In genomic region chr11:113206099-113206498, GRCm38 (mm10) we compare ENCODE assay signal across 27 mouse cellular contexts.
DNase-seq lines count a peak whose midpoint lies in the region; ATAC-seq lines count a peak whose summit lies in the region.
"Had no signal": no experiment of that assay in that cellular context is flagged by ENCODE, and none has a peak within 500 bp of the region (broad histone marks: within the 10 kb centered on the region; RNA-seq: fewer than 3 reads in every experiment).

No protein-coding gene starts in this region.

- H3K4me3 ChIP-seq in forebrain, embryonic 13.5 days = no peak overlapping the region
- H3K4me3 ChIP-seq in forebrain, embryonic 11.5 days (ENCODE audit: low read depth, low read length) = no peak overlapping the region
- no peak overlapping the region for H3K4me3 ChIP-seq in midbrain, embryonic 14.5 days (replicated peaks; ENCODE audit: low read depth, low read length)
- no peak overlapping the region for H3K4me3 ChIP-seq in midbrain, embryonic 11.5 days (ENCODE audit: low read depth, low read length)
- no peak overlapping the region for H3K4me3 ChIP-seq in forebrain, embryonic 16.5 days (replicated peaks; ENCODE audit: low read length)
- H3K4me3 ChIP-seq: heart, adult 2 months; hindbrain, embryonic 15.5 days; kidney, embryonic 15.5 days; limb, embryonic 13.5 days; liver, embryonic 12.5 days; midbrain, embryonic 13.5 days; myocyte had no signal

- peak overlapping the region; percentile 31; the same call in 1 of the 2 replicates for H3K27ac ChIP-seq in forebrain, embryonic 13.5 days
- H3K27ac ChIP-seq in forebrain, embryonic 11.5 days (ENCODE audit: low read depth, low read length) = no peak overlapping the region
- H3K27ac ChIP-seq in midbrain, embryonic 14.5 days (replicated peaks; ENCODE audit: low read depth, low read length) = no peak overlapping the region
- H3K27ac ChIP-seq in midbrain, embryonic 11.5 days (ENCODE audit: low read depth, low read length) = no peak overlapping the region
- H3K27ac ChIP-seq in forebrain, embryonic 16.5 days (ENCODE audit: low read length) = peak overlapping the region; percentile 24
- H3K27ac ChIP-seq: heart, adult 2 months; hindbrain, embryonic 15.5 days; kidney, embryonic 15.5 days; limb, embryonic 13.5 days; liver, embryonic 12.5 days; midbrain, embryonic 13.5 days had no signal

- H3K36me3 ChIP-seq in forebrain, embryonic 13.5 days (ENCODE audit: poor library complexity, severe bottlenecking) = no peaks in the 10 kb centered on the region
- no peaks in the 10 kb centered on the region for H3K36me3 ChIP-seq in forebrain, embryonic 11.5 days (ENCODE audit: control insufficient read depth, insufficient read depth, low read length)
- no peaks in the 10 kb centered on the region for H3K36me3 ChIP-seq in midbrain, embryonic 14.5 days (ENCODE audit: control insufficient read depth, insufficient read depth, low read length)
- H3K36me3 ChIP-seq in midbrain, embryonic 11.5 days (ENCODE audit: control insufficient read depth, insufficient read depth, low read length) = no peaks in the 10 kb centered on the region
- H3K36me3 ChIP-seq in forebrain, embryonic 16.5 days (ENCODE audit: control insufficient read depth, insufficient read depth) = no peaks in the 10 kb centered on the region
- H3K36me3 ChIP-seq: G1E; hindbrain, embryonic 15.5 days; kidney, embryonic 15.5 days; limb, embryonic 13.5 days; liver, embryonic 12.5 days; midbrain, embryonic 13.5 days had no signal

- no peak for ATAC-seq in forebrain, embryonic 13.5 days
- ATAC-seq in forebrain, embryonic 11.5 days (replicated peaks; ENCODE audit: low FRiP score) = no peak
- ATAC-seq in midbrain, embryonic 14.5 days (ENCODE audit: low FRiP score, low TSS enrichment) = no peak
- ATAC-seq in midbrain, embryonic 11.5 days (ENCODE audit: low FRiP score) = no peak
- peak; percentile 25; the same call in 1 of the 2 replicates for ATAC-seq in forebrain, embryonic 16.5 days
- no peak for ATAC-seq in megakaryocyte progenitor cell, adult 5-6 weeks (replicated peaks; ENCODE audit: poor library complexity)
- ATAC-seq: activated CD4-positive, CD25-positive, alpha-beta regulatory T cell, adult 4 months; liver, embryonic 12.5 days; midbrain, embryonic 13.5 days had no signal

- H3K4me1 ChIP-seq in forebrain, embryonic 13.5 days = peaks cover under 1% of the 10 kb centered on the region
- no peaks in the 10 kb centered on the region for H3K4me1 ChIP-seq in forebrain, embryonic 11.5 days (replicated peaks; ENCODE audit: control insufficient read depth, insufficient read depth, low read length)
- no peaks in the 10 kb centered on the region; the same call in 1 of the 2 replicates for H3K4me1 ChIP-seq in midbrain, embryonic 14.5 days (ENCODE audit: control insufficient read depth, insufficient read depth, low read length)
- H3K4me1 ChIP-seq in midbrain, embryonic 11.5 days (ENCODE audit: control insufficient read depth, insufficient read depth, low read length) = no peaks in the 10 kb centered on the region
- peaks cover 17% of the 10 kb centered on the region for H3K4me1 ChIP-seq in forebrain, embryonic 16.5 days (replicated peaks; ENCODE audit: control insufficient read depth, insufficient read depth, low read length)

- WGBS in forebrain, embryonic 13.5 days = 62% methylated on average over 10 of the region's 10 CpGs
- WGBS in forebrain, embryonic 11.5 days = 80% methylated on average over 10 of the region's 10 CpGs
- WGBS in midbrain, embryonic 14.5 days = 59% methylated on average over 10 of the region's 10 CpGs
- 79% methylated on average over 10 of the region's 10 CpGs for WGBS in midbrain, embryonic 11.5 days
- WGBS in forebrain, embryonic 16.5 days = 54% methylated on average over 10 of the region's 10 CpGs

- H3K4me2 ChIP-seq in forebrain, embryonic 13.5 days = no peak overlapping the region
- no peak overlapping the region for H3K4me2 ChIP-seq in forebrain, embryonic 11.5 days (ENCODE audit: low read depth, low read length, severe bottlenecking)
- no peak overlapping the region for H3K4me2 ChIP-seq in midbrain, embryonic 14.5 days (ENCODE audit: low read length)
- no peak overlapping the region for H3K4me2 ChIP-seq in midbrain, embryonic 11.5 days
- no peak overlapping the region for H3K4me2 ChIP-seq in forebrain, embryonic 16.5 days (ENCODE audit: low read length)
- H3K4me2 ChIP-seq: hindbrain, embryonic 15.5 days; kidney, embryonic 15.5 days; limb, embryonic 13.5 days; liver, embryonic 12.5 days; midbrain, embryonic 13.5 days had no signal

- H3K9ac ChIP-seq in forebrain, embryonic 13.5 days = no peak overlapping the region
- H3K9ac ChIP-seq in forebrain, embryonic 11.5 days (ENCODE audit: low read length) = no peak overlapping the region
- no peak overlapping the region for H3K9ac ChIP-seq in midbrain, embryonic 14.5 days (replicated peaks; ENCODE audit: low read length)
- H3K9ac ChIP-seq in midbrain, embryonic 11.5 days (ENCODE audit: low read length) = no peak overlapping the region
- H3K9ac ChIP-seq in forebrain, embryonic 16.5 days (replicated peaks; ENCODE audit: low read depth, low read length) = no peak overlapping the region
- H3K9ac ChIP-seq: hindbrain, embryonic 15.5 days; kidney, embryonic 15.5 days; limb, embryonic 13.5 days; liver, embryonic 12.5 days; midbrain, embryonic 13.5 days had no signal

- H3K27me3 ChIP-seq in forebrain, embryonic 13.5 days = peaks cover 8% of the 10 kb centered on the region; the same call in 1 of the 2 replicates
- peaks cover 22% of the 10 kb centered on the region for H3K27me3 ChIP-seq in forebrain, embryonic 11.5 days (ENCODE audit: control insufficient read depth, insufficient read depth, low read length)
- peaks cover 72% of the 10 kb centered on the region for H3K27me3 ChIP-seq in midbrain, embryonic 14.5 days (ENCODE audit: control insufficient read depth, insufficient read depth, low read length)
- peaks cover 85% of the 10 kb centered on the region for H3K27me3 ChIP-seq in midbrain, embryonic 11.5 days (ENCODE audit: control insufficient read depth, insufficient read depth, low read length)
- H3K27me3 ChIP-seq in forebrain, embryonic 16.5 days (replicated peaks; ENCODE audit: control insufficient read depth, insufficient read depth, low read length) = no peaks in the 10 kb centered on the region
- H3K27me3 ChIP-seq: CH12.LX; hindbrain, embryonic 15.5 days; kidney, embryonic 15.5 days; limb, embryonic 13.5 days had no signal

- DNase-seq in forebrain, embryonic 11.5 days (ENCODE audit: low spot score) = no peak
- peak; percentile 62 for DNase-seq in midbrain, embryonic 14.5 days
- DNase-seq in midbrain, embryonic 11.5 days (ENCODE audit: low spot score, missing footprints) = no peak
- peak; percentile 57 for DNase-seq in CD4-positive, CD25-positive, alpha-beta regulatory T cell, adult 2 months (ENCODE audit: low read depth, low spot score)
- no peak for DNase-seq in gastrocnemius, postnatal 25 days
- DNase-seq: adrenal gland, adult 8-10 months; cerebellum, adult 8-10 months; gastrocnemius, postnatal 36 days; heart, adult 2 months; heart, postnatal 36 days; kidney, adult 11 months; kidney, postnatal 36 days; lung, adult 2 months; lung, postnatal 14 days; thymus, postnatal 4 days had no signal

- H3K9me3 ChIP-seq in forebrain, embryonic 13.5 days (replicated peaks) = no peaks in the 10 kb centered on the region
- no peaks in the 10 kb centered on the region for H3K9me3 ChIP-seq in forebrain, embryonic 11.5 days (ENCODE audit: control insufficient read depth, low read length)
- H3K9me3 ChIP-seq in midbrain, embryonic 14.5 days (ENCODE audit: control insufficient read depth, low read length) = no peaks in the 10 kb centered on the region
- H3K9me3 ChIP-seq in midbrain, embryonic 11.5 days (ENCODE audit: control insufficient read depth, low read length) = no peaks in the 10 kb centered on the region
- no peaks in the 10 kb centered on the region for H3K9me3 ChIP-seq in forebrain, embryonic 16.5 days (ENCODE audit: control insufficient read depth, low read length)
- H3K9me3 ChIP-seq: hindbrain, embryonic 15.5 days; kidney, embryonic 15.5 days; limb, embryonic 13.5 days; liver, embryonic 12.5 days; midbrain, embryonic 13.5 days had no signal

Comparison
In these comparisons a context has a peak if more than half of its experiments do, and no peak if none do; other contexts are left out.
1. H3K27ac ChIP-seq: peak in forebrain, embryonic 13.5 days (single experiment) and forebrain, embryonic 16.5 days (single experiment); none in forebrain, embryonic 11.5 days (single experiment), midbrain, embryonic 14.5 days (single experiment) and midbrain, embryonic 11.5 days (single experiment).
2. DNase-seq: peak in midbrain, embryonic 14.5 days (single experiment) and CD4-positive, CD25-positive, alpha-beta regulatory T cell, adult 2 months (single experiment); none in forebrain, embryonic 11.5 days (single experiment), midbrain, embryonic 11.5 days (single experiment) and gastrocnemius, postnatal 25 days (single experiment).